Mouse (Mus musculus): ENCODE measurements around the gene 2010111I01Rik.
A peak's percentile ranks its signal among the peaks of the same experiment; 100 is the strongest.

Gene 2010111I01Rik

DNA sequence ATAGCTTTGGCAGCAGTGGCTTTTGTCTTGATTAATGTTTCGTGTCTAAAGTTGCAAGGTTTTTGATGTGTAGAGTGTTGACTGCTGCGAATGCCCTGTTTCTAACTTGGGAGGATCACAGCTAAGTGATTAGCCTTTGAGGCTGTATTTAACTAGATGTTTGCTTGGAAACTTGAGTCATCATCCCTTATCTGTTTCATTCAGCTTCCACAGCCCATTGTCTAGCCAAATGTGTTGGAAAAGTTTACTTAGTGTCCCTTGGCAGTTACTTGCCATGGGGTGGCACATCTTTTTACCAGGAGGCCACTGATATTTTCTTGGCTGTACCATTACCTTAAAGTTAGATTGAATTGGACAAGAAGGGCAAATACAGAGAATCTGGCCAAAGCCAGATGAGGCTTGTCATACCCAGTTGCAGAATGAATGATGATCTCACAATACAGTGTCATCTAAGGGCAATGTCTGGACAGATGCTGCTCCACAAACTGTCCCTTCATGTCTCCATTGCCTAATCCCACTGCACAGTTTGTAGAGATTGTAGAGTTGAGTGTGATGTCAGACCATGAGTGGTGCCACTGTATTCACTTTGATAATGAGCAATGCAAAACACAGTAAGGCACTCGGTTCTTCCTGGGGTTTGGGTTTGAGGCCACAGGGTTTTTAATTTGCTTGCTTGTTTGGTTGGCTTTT is 152.9 kb downstream of the 2010111I01Rik start:
- no peak for DNase-seq

DNA sequence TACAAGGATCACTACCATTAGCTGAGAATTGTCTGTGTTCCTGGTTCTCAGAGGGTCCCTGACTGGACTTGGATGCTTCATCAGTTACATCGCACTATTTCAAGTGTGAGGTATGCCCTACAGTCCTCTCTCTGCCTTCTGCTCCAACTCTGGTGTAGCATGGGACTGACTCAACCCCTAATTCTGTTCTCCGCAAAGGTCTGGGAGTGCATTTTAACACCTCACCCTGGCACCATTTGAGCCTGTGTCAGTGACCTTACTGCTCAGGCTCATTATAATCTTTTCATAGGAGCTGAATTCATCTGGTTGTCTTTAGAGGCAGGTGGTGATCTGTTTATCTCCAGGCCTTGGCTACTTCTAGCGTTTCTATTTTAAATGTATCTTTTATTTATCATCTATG is 154.0 kb downstream of the 2010111I01Rik start:
- DNase-seq, result no peak

DNA sequence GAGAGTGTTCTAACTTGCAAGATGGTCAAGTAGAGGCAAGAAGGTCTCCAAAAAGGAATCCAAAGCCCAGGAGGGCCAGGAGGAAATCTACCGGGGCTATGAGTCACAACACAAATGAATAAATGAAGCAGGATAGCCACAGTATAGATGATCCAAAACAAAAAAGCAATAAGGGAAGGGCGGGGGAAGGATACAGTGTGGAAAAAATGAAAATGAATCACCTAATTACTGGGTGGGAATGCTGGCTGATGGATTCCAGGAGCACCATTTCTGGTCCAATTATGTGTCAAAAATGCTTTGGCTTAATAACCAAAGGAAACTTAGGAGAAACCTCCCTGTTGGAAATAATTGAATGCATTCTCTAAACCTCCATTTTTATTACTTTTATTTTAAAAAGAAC is 155.6 kb downstream of the 2010111I01Rik start:
- no peak for DNase-seq

DNA sequence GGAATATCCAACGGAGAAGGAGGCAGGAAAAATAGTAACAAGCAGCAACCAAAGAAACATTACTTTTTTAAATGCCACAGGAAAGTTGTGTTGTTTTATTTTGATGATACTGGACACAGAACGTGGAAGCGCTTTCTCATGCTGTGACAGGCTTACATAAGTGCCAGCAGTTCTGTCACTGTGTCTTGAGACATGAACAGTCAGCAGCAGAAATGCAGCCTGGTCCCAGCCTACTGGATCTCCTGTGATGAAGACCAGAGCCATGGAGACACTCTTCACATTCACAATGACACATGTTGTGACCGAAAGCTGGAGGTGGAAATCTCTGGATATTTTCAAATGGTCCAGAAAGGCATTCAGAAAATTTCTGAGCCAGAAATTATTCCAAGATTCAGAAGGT is 157.1 kb downstream of the 2010111I01Rik start:
- DNase-seq, result no peak

DNA sequence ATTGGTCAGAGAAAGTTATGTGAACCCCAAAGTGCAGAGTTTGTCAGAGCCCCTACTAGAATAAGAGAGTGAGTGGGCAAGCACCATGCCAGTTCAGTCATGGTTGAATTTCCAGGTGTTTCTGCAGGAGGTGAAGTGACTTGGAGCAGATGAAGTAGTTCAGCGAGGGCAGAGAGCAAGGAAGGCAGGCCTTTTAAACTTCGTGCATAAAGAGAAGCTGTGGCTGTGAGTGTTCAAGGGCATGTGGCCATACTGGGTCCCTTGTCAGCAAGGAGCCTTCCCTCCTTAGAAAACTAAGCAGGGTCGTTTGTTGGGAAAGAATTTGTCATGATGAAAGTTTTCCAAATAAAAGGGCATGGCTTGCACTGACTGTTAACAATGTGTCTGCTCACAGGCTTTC is 161.5 kb downstream of the 2010111I01Rik start:
- DNase-seq, result no peak

DNA sequence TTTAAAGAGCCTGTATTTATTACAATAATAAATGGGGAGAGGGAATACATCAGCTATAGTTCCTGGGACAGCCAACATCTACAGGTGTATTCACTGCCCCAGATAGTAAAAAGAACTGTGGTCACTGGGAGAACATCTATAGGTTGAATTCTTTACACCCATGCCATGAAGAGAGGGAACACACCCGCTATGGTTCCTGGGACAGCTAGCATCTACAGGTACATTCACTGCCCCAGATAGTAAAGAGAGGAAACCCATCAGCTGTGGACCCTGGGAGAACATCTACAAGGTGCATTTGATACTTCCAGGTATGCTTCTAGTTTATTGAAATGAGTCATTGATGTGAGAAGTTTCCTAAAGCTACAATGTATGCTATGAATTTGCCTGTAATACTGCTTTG is 162.8 kb downstream of the 2010111I01Rik start:
- no peak for DNase-seq

DNA sequence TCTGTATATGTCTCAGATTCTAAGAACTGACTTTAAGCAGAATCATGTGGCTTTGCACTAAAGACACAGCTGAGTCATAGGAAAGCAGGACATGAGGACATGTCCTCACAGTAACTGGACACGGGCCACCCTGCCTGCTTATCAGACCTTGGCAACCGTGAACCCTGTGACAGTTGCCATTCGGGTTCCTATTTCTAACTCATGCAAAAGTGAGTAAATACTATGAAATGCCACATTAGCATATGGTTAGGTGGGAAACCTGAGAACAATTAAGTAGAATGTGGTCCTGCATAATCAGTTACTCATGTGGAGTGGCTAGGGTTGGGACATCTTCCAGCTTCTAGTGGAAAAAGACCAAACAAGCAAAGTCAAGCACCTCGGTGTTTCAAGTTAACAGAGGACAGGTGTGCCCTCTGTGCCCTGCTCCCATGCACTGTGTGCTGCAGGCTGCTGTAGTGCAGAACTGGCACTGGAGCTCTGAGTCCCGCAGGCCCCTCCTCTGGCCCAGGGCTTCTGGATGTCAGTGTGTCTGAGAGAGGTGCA is 170.3 kb downstream of the 2010111I01Rik start:
- DNase-seq, result no peak

DNA sequence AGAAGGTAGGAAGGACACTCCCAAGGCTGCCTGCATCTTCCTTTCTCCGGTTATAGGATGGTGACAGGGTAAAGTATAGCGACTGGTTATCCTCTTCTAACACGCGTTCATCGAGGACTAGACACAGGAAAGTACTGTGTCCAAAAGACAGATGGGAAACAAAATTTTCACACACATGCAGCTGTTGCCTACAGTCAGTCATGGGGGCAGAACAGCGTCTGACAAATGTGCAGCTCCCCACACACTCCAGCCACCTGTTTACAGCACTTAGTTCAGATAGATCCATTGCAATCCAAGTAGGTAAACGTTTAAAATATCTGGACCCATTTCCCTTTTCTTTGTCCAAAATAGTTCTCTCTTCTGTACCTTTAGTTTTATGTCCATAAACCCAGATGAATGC is 171.3 kb downstream of the 2010111I01Rik start:
- DNase-seq, result no peak

DNA sequence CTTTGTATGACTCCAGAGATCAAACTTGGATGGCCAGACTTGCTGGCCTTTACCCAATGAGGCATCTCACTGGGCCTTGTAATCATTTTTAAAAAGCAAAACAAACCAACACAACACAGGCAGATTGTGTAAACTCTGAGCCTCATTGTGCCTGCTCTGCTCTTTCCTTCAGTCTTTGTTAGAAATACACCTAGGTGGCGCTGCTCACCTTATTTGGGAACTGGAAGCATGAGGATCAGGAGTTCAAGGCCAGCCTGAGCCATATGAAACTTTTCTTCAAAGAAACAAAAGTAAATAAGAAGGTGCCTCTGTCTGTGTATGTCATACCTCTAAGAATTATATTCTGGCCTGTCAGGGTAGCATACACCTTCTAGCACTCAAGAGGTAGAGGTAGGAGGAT is 172.1 kb downstream of the 2010111I01Rik start:
- no peak for DNase-seq

DNA sequence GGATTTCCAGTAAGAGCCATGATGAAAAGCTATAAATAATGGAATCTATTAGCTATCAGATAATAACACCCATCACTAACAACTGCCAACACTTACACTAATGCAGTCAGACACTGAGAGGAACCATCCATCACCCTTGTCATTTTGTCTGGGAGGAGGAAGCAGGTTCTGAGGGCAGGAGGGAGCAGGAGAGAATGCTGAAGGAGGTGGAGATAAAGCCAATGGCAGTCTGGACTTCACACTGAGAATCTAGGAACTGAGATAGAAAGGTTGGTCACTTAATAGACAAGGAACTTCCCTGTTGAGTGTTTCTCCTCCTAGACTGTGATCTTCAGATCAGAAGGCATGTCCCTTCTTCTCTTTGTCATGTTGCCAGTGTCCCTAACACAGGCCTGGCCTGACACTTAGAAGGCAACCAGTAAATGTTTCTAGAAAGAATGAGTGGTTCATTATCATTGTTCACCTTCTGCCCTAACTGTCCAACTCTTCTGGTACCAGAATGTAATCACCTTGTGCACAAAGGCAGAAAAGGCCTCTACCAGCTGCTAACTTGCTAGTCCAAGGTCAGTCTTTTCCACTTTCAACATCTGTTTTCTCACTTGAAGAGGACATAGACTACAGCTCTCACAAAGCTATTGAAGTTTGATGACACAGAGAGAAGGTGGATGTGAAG is 173.8 kb downstream of the 2010111I01Rik start:
- no peak for DNase-seq

DNA sequence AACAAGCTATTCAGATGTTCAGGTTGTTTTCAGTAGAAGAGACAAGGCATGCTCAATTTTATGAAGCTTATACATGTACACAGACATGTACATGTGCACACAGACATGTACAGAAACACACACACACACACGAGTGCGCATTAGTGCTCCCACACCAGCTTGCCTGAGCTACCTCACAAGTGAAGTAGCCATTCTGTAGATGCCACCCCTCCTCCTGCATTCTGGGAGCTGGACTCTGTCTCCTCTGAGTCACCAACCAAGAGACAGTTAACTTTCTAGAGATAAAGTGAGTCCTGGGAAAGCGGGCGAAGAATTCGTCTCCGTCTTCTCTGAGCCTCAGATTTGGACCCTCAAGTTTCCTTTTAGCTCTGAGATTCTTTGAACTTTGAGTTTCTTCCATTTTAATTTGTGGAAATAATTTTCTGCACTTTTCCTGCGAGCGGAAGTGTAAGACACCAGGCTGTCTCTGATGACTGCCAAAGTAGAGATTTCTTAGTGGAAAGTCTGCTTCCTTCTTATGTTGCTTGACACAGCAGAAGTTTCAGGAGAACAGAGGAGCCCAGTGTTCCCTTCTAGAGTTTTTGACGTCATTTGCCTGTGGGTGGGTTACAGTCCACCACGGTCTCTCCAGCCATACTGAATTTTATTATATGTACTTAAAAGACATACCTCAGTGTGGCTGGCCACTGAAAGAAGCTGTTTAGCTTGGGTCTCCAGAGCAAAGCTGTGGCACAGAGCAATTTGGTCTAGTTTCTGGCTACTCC is 175.0 kb downstream of the 2010111I01Rik start:
- DNase-seq, result no peak

DNA sequence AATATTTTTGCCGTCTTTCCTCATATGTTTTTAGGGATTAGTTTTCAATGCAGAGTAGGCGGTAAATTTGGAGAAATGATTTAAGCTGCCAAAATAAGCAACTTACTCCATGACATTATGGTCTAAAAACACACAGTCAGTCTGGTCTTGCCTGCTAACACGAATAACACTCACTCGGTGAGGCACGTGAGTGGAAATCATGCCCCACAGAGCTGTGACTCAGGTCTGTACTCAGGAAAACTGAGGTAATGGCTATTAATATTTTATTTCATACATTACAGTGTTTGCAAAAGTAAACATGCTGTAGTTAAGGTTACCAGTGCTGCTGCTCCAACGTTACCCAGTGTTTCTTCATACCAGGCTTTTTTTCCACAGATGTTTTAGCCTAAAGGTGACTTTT is 176.1 kb downstream of the 2010111I01Rik start:
- DNase-seq, result no peak

DNA sequence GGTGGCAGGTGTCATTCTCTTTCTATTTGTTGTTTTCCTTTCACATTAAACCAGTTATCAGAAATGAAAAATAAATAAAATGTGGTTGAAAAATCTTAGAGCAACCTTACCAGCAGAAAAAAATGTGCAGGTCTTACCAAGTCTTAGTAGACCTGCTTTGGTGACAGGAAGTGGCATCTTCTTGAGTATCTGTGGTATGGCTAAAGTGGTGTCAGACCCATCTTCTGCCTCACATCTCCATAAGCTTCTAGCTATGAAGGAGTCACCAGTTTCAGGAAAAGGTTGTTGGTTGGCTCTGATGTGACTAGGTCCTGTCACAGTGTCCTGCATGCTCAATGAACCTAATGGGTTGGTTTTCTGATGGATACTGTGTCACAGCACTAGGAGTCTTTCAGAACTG is 176.6 kb downstream of the 2010111I01Rik start:
- no peak for DNase-seq

DNA sequence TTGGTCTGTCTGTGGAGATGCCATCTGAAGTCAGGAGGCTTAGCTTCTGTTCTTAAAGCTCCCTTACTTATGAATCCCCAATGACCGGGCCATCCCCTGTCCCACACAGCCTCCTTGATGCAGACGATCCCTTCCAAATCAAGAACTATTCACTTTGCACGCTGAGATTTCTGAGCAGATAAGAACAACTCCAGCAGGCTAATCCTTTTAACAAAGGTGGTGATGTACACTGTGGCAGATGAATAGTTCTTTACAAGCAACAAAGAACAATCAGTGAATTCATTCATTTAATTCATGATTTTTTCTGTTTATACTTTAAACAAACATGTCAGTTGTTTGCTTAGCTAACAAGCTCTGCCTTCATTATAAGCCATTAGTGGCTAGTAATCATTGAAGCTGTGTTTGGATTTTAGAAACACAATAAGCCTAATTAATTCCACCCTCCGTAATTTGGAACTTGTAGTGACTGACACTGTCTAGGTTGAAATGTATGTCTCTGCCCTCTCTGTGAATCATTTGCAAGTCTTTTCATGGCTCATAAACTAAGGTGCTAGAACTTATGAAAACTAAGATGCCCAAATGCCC is 182.0 kb downstream of the 2010111I01Rik start:
- DNase-seq, result no peak

DNA sequence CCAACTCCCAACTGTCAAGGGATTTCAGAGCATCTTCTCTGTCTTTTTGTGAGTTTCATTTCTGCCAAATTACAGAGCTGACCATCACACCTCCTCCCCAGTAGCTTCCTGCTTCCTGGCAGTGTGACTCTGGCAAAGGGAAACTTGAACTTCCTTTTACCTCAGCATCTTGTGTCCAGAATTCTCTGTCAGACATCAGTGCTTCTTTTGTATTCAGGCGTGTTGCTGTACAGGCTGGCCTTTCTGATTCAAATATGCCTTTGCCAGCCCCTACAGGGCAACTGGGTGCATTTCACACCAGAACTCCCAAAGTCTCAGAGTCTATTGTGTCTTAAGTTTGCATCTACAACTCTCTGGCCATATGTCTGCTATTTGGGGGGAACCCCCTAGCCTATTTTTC is 183.5 kb downstream of the 2010111I01Rik start:
- DNase-seq, result no peak

DNA sequence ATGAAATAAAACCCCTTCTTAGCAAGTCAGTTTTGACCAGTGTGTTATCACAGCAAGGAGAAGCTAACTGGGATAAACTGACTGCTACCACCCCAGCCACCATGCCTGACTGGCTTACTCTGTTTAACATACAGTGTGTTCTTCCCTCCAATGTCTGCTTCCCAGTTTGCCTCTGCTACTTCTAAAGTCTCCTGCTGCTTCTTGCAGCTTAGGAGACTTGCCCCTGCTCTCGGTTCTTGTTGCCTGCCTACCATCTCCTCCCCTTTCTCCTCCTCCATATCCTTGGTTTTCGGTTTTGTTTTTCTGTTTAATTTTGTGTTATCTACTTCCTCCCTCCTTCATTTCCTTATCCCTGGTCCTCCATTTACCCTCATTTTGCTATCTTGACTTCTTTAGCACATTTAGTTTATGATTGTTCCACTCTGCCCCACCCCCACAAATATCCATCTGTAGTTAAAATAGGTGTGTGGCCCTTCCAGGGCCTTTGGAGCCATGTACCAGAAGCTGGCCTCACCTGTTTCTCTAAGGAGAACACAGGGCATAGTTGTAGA is 185.9 kb downstream of the 2010111I01Rik start:
- DNase-seq, result no peak

DNA sequence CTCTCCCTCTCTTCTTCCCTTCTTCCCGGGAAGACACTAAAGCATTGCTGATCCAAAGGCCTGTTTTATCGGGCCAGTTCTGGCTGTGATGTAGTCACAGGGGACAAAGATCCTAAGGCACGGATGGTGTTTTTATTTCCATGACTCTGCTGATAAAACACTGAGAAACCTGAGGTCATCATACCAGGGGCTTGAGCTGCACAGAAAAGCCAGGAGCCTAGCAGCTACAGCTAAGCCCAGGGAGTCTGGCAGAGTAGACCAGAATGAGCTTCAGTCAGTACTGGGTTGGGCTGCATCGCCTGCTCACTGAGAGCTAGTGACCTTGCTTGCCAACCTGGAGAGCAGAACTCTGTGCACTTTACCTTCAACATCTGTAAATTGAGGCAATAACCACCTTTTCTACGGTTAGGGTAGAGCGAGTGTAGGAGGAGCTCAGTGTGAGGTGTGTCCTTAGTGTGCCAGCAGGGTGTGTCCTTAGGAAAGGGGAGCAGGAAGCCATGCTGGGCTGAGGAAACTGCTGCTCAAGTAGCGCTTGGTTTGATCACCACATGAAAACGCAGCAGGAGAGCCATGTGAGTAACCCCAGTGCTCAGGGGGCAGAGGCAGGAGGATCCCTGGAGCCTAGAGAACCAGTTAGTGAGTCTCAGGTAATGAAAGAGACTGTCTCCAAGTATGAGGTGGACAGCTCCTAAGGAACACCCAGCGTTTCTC is 186.5 kb downstream of the 2010111I01Rik start:
- DNase-seq, result no peak

DNA sequence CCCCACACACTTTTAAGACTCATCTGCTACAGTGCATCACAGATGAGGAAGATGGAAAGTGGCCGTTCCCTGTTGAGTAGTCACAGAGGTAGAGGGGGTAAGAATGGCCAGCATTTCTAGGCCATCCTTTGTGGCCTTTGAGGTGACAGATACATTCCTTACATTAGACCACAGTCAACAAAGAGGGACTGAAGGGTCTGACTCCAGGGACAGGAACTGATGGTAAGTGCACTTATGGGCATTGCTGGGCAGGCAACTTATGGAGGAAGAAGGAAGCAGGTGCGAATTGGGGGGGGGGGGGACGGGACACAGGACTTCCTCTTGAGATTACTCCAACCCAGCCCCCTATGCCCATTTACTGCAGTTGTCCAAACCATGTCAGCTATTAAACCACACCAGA is 187.8 kb downstream of the 2010111I01Rik start:
- DNase-seq, result no peak

DNA sequence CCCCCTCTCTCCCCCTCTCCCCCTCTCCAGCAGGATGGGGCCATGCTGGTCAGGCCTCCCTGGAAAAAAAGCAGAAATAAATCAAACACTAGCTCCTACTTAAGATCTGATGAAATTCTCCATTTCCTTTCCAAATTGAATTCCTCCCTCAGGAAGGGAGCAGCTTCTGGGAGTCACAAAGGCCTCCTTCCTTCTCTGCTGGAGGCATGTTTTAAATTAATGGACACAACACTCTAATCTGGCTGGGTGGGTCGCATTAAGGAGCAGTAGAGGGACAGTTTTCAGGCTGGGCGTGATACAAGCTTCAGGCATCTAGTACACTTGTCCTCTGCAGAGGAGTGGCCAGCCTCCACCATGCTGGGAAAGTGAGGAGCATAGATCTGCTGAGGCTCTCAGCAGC is 188.7 kb downstream of the 2010111I01Rik start:
- DNase-seq, result no peak

DNA sequence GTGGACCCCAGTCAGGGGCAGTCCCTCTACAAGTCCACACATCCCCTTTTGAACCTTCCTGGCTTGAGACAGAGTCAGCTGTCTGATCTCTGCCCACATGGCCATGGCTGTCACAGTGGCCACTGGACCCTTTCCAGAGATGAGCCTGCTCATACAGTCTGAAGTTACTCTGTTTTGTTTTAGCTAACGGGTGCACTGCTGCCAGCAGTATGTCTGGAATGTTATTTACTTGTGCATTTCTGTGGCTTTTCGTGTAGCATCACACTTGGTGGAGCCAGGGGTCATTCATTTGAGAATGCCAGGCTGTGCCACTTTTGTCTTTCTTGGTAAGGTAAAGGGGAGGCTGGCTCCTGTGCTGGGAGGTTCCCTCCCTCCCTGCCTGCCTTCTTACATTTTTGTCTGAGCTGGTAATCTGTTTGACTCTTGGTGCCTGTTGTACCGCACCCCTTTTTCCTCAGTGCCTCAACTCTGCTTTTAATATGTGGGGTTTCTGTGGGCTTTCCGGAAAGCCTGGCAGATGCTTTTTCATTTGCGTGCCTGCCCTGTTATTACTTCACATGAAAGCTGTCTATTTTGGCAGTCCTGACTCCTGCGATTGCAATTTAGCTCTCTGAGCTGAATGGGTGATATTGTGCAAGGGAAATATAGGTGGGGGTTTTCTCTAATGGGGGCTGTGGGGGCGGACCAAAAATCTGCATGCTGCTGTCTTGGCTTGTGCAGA is 190.3 kb downstream of the 2010111I01Rik start:
- DNase-seq, result peak; percentile 28

DNA sequence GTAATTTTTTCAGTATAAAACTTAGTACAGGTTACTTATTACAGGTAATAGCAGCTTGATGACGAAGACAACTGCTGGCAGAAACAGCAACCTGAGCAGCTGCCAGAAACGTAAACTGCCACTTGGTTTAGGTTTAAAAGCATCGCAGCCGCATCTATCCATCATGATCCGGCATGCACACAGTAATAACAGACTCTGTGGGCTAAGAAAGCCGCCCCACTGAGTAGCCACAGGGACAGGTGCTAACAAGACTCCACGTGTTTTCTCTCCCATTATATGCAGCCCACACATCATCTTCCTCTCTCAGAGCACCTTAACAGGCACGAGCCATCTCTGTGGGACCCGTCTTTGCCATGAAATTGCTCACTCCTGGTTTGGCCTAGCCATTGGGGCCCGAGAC is 191.6 kb downstream of the 2010111I01Rik start:
- DNase-seq, result no peak

Measured in cerebellum, adult 11 months (tissue).